Mouse (Mus musculus): ENCODE measurements around the gene D5Ertd579e.

DNA sequence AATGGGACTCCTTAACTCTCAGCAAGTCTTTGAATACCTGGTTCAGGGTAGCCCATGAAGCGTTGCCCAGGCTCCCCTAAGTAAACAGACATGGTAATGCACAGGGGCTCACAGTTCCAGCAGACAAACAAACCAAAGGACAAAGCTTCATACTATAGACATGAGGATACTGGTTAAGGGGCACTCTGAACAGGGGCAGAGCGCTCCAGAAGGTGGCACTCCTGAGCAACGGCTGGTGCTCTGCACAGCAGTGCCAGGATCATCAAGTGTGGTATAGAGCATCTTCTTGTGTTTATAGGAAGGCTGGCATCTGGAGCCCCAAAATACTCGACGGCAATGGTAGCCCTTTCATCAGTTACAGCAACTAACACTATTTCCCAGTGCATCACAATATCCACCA is 92.8 kb downstream of the D5Ertd579e start:
- peak; percentile 40; the same call in 1 of the 2 replicates for TF ChIP-seq CTCF (IDR thresholded peaks at IDR 0.05; ENCODE audit: control insufficient read depth, insufficient read depth, insufficient replicate concordance, low read depth, low read length)
- no peak for TF ChIP-seq POLR2A (IDR thresholded peaks at IDR 0.05; ENCODE audit: control insufficient read depth, low read depth, low read length)

Measured in testis, adult 2 months (tissue).